ENCODE assay signal across 25 mouse cellular contexts in genomic region chr8:119679184-119679583, GRCm38 (mm10). TPM values are rescaled to one million over a fixed set of nuclear protein-coding genes. Genes with fewer than 3 reads are reported as not detected.
DNase-seq lines count a peak whose midpoint lies in the region; ATAC-seq and TF ChIP-seq lines count a peak whose summit lies in the region.
"Had no signal": no experiment of that assay in that cellular context is flagged by ENCODE, and none has a peak within 500 bp of the region (broad histone marks: within the 10 kb centered on the region; RNA-seq: fewer than 3 reads in every experiment).

No protein-coding gene starts in this region.

- 0 out of 2 replicates have a peak overlapping the region, but pooled peaks have one; percentile 5 for H3K4me2 ChIP-seq in heart, embryonic 12.5 days

- peak; percentile 28 to 52 for DNase-seq in adrenal gland, postnatal 36 days
- DNase-seq in adrenal gland, adult 2 months: no peak
- DNase-seq in heart, postnatal 4 days: no peak
- DNase-seq in retina, postnatal 1 day: peak; percentile 42
- DNase-seq in retina, embryonic 14.5 days (ENCODE audit: low spot score): no peak
- no peak for DNase-seq in ES-E14 (ENCODE audit: low read depth, low spot score)
- DNase-seq in cerebellum, adult 2 months: no peak
- DNase-seq: cerebellum, adult 11 months; cerebellum, adult 8-10 months; cerebellum, postnatal 36 days; gastrocnemius, postnatal 25 days had no signal

- no peak overlapping the region for H3K4me3 ChIP-seq in heart, embryonic 12.5 days
- peak overlapping the region; percentile 37 to 42; a peak in 3 of 4 replicates for H3K4me3 ChIP-seq in ES-E14 (ENCODE audit: insufficient read depth in 1 of 2, low read depth in 1 of 2, low read length in 2 of 2, poor library complexity in 1 of 2, severe bottlenecking in 1 of 2)
- no peak overlapping the region for H3K4me3 ChIP-seq in cerebellum, adult 2 months (replicated peaks; ENCODE audit: insufficient read depth, low read depth, low read length)
- H3K4me3 ChIP-seq: forebrain, embryonic 15.5 days; heart, adult 2 months; hindbrain, embryonic 13.5 days had no signal

- 63% methylated on average over 14 of the region's 14 CpGs for WGBS in heart, embryonic 12.5 days
- WGBS in cerebellum, adult 2 months: 57% methylated on average over 14 of the region's 14 CpGs

- H3K27ac ChIP-seq in heart, embryonic 12.5 days (ENCODE audit: poor library complexity, severe bottlenecking): no peak overlapping the region
- no peak overlapping the region for H3K27ac ChIP-seq in ES-E14 (ENCODE audit: insufficient read depth, low read depth, low read length, poor library complexity, severe bottlenecking)
- no peak overlapping the region for H3K27ac ChIP-seq in cerebellum, adult 2 months (ENCODE audit: insufficient read depth, low read length)
- H3K27ac ChIP-seq: embryonic facial prominence, embryonic 10.5 days; embryonic facial prominence, embryonic 13.5 days; forebrain, embryonic 12.5 days; forebrain, embryonic 15.5 days; heart, adult 2 months; heart, embryonic 13.5 days; hindbrain, embryonic 10.5 days; hindbrain, embryonic 13.5 days had no signal

- TF ChIP-seq POLR2A in cerebellum, adult 2 months (IDR thresholded peaks at IDR 0.05; ENCODE audit: borderline replicate concordance, insufficient read depth, low read length): no peak

- no peaks in the 10 kb centered on the region for H3K36me3 ChIP-seq in heart, embryonic 12.5 days
- H3K36me3 ChIP-seq in ES-E14 (ENCODE audit: control insufficient read depth, insufficient read depth, low read length, poor library complexity, severe bottlenecking): no peaks in the 10 kb centered on the region
- H3K36me3 ChIP-seq: embryonic facial prominence, embryonic 10.5 days; embryonic facial prominence, embryonic 13.5 days; forebrain, embryonic 12.5 days; forebrain, embryonic 15.5 days; heart, embryonic 13.5 days; hindbrain, embryonic 10.5 days; hindbrain, embryonic 13.5 days had no signal

- no peak for ATAC-seq in heart, embryonic 12.5 days (ENCODE audit: insufficient number of reproducible peaks, low FRiP score)
- ATAC-seq: forebrain, embryonic 15.5 days had no signal

- H3K27me3 ChIP-seq in heart, embryonic 12.5 days (replicated peaks): peaks cover 26% of the 10 kb centered on the region; the same call in 1 of the 2 replicates
- H3K27me3 ChIP-seq in cerebellum, adult 2 months (ENCODE audit: control insufficient read depth, insufficient read depth, low read length): no peaks in the 10 kb centered on the region
- H3K27me3 ChIP-seq: forebrain, embryonic 15.5 days had no signal

- peaks cover 10% of the 10 kb centered on the region for H3K4me1 ChIP-seq in heart, embryonic 12.5 days (replicated peaks)
- H3K4me1 ChIP-seq in ES-E14 (ENCODE audit: control insufficient read depth in 2 of 2, insufficient read depth in 2 of 2, low read length in 2 of 2, poor library complexity in 1 of 2): peaks cover 1 to 6% of the 10 kb centered on the region in 2 experiments; a peak in 2 of 4 replicates
- H3K4me1 ChIP-seq in cerebellum, adult 2 months (ENCODE audit: control insufficient read depth, insufficient read depth, low read length): peaks cover 3% of the 10 kb centered on the region; the same call in 1 of the 2 replicates
- H3K4me1 ChIP-seq: forebrain, embryonic 15.5 days had no signal

- TF ChIP-seq CTCF in cerebellum, adult 2 months (IDR thresholded peaks at IDR 0.05; ENCODE audit: borderline replicate concordance, insufficient read depth, low read depth, low read length): no peak

- in situ Hi-C loops in ES-E14 (cut with MboI; ENCODE audit: low sequenced_read_pairs in 2 of 2, unreplicated experiment in 2 of 2): no loop called here

- H3K9ac ChIP-seq in heart, embryonic 12.5 days: no peak overlapping the region
- H3K9ac ChIP-seq in ES-E14 (ENCODE audit: insufficient read depth, low read depth, low read length, poor library complexity, severe bottlenecking): no peak overlapping the region; the same call in 1 of the 2 replicates
- H3K9ac ChIP-seq: embryonic facial prominence, embryonic 13.5 days; forebrain, embryonic 12.5 days; forebrain, embryonic 15.5 days; heart, embryonic 13.5 days; hindbrain, embryonic 13.5 days had no signal

- no peaks in the 10 kb centered on the region for H3K9me3 ChIP-seq in heart, embryonic 12.5 days (replicated peaks)
- no peaks in the 10 kb centered on the region for H3K9me3 ChIP-seq in ES-E14 (ENCODE audit: control insufficient read depth, insufficient read depth, low read depth, low read length)
- H3K9me3 ChIP-seq: embryonic facial prominence, embryonic 10.5 days; embryonic facial prominence, embryonic 13.5 days; forebrain, embryonic 12.5 days; forebrain, embryonic 15.5 days; heart, embryonic 13.5 days; hindbrain, embryonic 10.5 days; hindbrain, embryonic 13.5 days had no signal

TF ChIP-seq in ES-E14, 5 proteins besides CTCF, POLR2A, EP300 and RAD21:
- TF ChIP-seq HCFC1 (IDR thresholded peaks at IDR 0.05; ENCODE audit: borderline replicate concordance, insufficient read depth, low read length): no peak
- TF ChIP-seq ZNF384 (IDR thresholded peaks at IDR 0.05; ENCODE audit: low read depth, low read length): no peak
- no peak for TF ChIP-seq MAFK (IDR thresholded peaks at IDR 0.05; ENCODE audit: insufficient read depth, low read depth, low read length)
- TF ChIP-seq CHD2 (IDR thresholded peaks at IDR 0.05; ENCODE audit: low read depth, low read length): no peak
- TF ChIP-seq ZC3H11A (IDR thresholded peaks at IDR 0.05; ENCODE audit: borderline replicate concordance, low read depth, low read length): no peak

RNA-seq across cellular contexts. Expression of gene Wfdc1, which starts 13.0 kb away (rescaled TPM):
- total RNA-seq in adrenal gland, postnatal 36 days (2021): 10 to 100 TPM in 1 of 2 experiments, 1 to 10 TPM in 1; 9.7 to 15.6 TPM
- 10 to 100 TPM; 17.0 to 21.0 TPM for total RNA-seq in adrenal gland, adult 2 months (2021)
- 41.3 and 51.7 TPM in 2 replicates for polyA plus RNA-seq in adrenal gland, adult 2 months (2012; rRNA removed)
- 3.1 and 3.5 TPM in 2 replicates for polyA plus RNA-seq in heart, embryonic 12.5 days (2016; fragmentation: Nextera tagmentation; extraction: Ambion mirVana)
- 10 to 100 TPM; 26.3 to 26.8 TPM for total RNA-seq in heart, postnatal 4 days (2021)
- total RNA-seq in ES-E14 (2012; rRNA removed): 0.13 TPM in 1 of 2 replicates, not detected in the other
- 18.9 and 19.3 TPM in 2 replicates for polyA plus RNA-seq in cerebellum, adult 2 months (2012; rRNA removed)
- total RNA-seq: MEL had no signal
- polyA plus RNA-seq: C2C12; CD4-positive, CD25-positive, alpha-beta regulatory T cell, adult 4 months; erythroblast, embryonic 14.5 days had no signal

RNA-seq across cellular contexts. Expression of gene Atp2c2, which starts 20.6 kb away (rescaled TPM):
- under 1 TPM; 0.17 to 0.46 TPM for total RNA-seq in adrenal gland, postnatal 36 days (2021)
- total RNA-seq in adrenal gland, adult 2 months (2021): under 1 TPM; 0.24 to 0.46 TPM
- polyA plus RNA-seq in adrenal gland, adult 2 months (2012; rRNA removed): not detected in 2 replicates
- polyA plus RNA-seq in heart, embryonic 12.5 days (2016; fragmentation: Nextera tagmentation; extraction: Ambion mirVana): 0.33 and 0.38 TPM in 2 replicates
- not detected for total RNA-seq in heart, postnatal 4 days (2021)
- total RNA-seq in ES-E14 (2012; rRNA removed): 0.80 and 0.90 TPM in 2 replicates
- polyA plus RNA-seq in cerebellum, adult 2 months (2012; rRNA removed): 0.28 and 0.35 TPM in 2 replicates
- total RNA-seq: gastrocnemius, adult 8-10 months had no signal
- polyA plus RNA-seq: erythroblast, embryonic 14.5 days had no signal

RNA-seq across cellular contexts. Expression of gene Kcng4, which starts 43.7 kb away (rescaled TPM):
- total RNA-seq in adrenal gland, postnatal 36 days (2021): under 1 TPM; 0.30 to 0.33 TPM
- under 1 TPM; 0.45 to 0.66 TPM for total RNA-seq in adrenal gland, adult 2 months (2021)
- polyA plus RNA-seq in adrenal gland, adult 2 months (2012; rRNA removed): 1.2 and 1.6 TPM in 2 replicates
- polyA plus RNA-seq in heart, embryonic 12.5 days (2016; fragmentation: Nextera tagmentation; extraction: Ambion mirVana): not detected in 2 replicates
- not detected for total RNA-seq in heart, postnatal 4 days (2021)
- 0.67 and 0.74 TPM in 2 replicates for total RNA-seq in ES-E14 (2012; rRNA removed)
- 92.6 and 99.0 TPM in 2 replicates for polyA plus RNA-seq in cerebellum, adult 2 months (2012; rRNA removed)
- total RNA-seq: MEL had no signal
- polyA plus RNA-seq: C2C12; CD4-positive, CD25-positive, alpha-beta regulatory T cell, adult 4 months; erythroblast, embryonic 14.5 days; heart, embryonic 13.5 days; hindbrain, embryonic 13.5 days had no signal

Comparison
In these comparisons a context has a peak if more than half of its experiments do, and no peak if none do; other contexts are left out.
1. DNase-seq: peak in adrenal gland, postnatal 36 days (2 of 2) and retina, postnatal 1 day (single experiment); none in adrenal gland, adult 2 months (single experiment), heart, postnatal 4 days (single experiment), retina, embryonic 14.5 days (single experiment), ES-E14 (single experiment) and cerebellum, adult 2 months (0 of 2).
2. H3K4me3 ChIP-seq: peak in ES-E14 (2 of 2); none in heart, embryonic 12.5 days (single experiment) and cerebellum, adult 2 months (single experiment).